Mouse (Mus musculus): ENCODE data around the gene Eva1b.

Gene Eva1b

GRCm38 (mm10) chr4:126119051-126119450, 28.5 kb upstream of the Eva1b start:
- in situ Hi-C loops (cut with MboI, MseI): loop anchor here (10.0 kb wide), 1 partner anchor 766 kb away; no protein-coding TSS in a partner anchor

GRCm38 (mm10) chr4:126120052-126120451, 27.5 kb upstream of the Eva1b start:
- in situ Hi-C loops (cut with MboI, MseI): loop anchor here (5.0 kb wide), 1 partner anchor 43 kb away; no protein-coding TSS in a partner anchor

GRCm38 (mm10) chr4:126120506-126120905, 27.0 kb upstream of the Eva1b start:
- in situ Hi-C loops (cut with MboI, MseI): loop anchor here (5.0 kb wide), 1 partner anchor 43 kb away; no protein-coding TSS in a partner anchor

- in situ Hi-C loops (cut with MboI, MseI): loop anchor here (5.0 kb wide), 1 partner anchor 46 kb away; no protein-coding TSS in a partner anchor
Observed at GRCm38 (mm10) chr4:126123309-126124040, 24.1 kb upstream of the Eva1b start.

- in situ Hi-C loops (cut with MboI, MseI): no loop called here
Observed at GRCm38 (mm10) chr4:126130502-126130901, 17.0 kb upstream of the Eva1b start.

- in situ Hi-C loops (cut with MboI, MseI): no loop called here
Observed at GRCm38 (mm10) chr4:126131290-126132121, 16.0 kb upstream of the Eva1b start.

- in situ Hi-C loops (cut with MboI, MseI): no loop called here
Observed at GRCm38 (mm10) chr4:126132636-126133264, 14.8 kb upstream of the Eva1b start.

- in situ Hi-C loops (cut with MboI, MseI): no loop called here
Observed at GRCm38 (mm10) chr4:126134236-126134635, 13.3 kb upstream of the Eva1b start.

- in situ Hi-C loops (cut with MboI, MseI): no loop called here
Observed at GRCm38 (mm10) chr4:126134639-126135038, 12.9 kb upstream of the Eva1b start.

- in situ Hi-C loops (cut with MboI, MseI): no loop called here
Observed at GRCm38 (mm10) chr4:126137773-126138172, 9.8 kb upstream of the Eva1b start.

- in situ Hi-C loops (cut with MboI, MseI): no loop called here
Observed at GRCm38 (mm10) chr4:126141021-126141420, 6.5 kb upstream of the Eva1b start.

- in situ Hi-C loops (cut with MboI, MseI): no loop called here
Observed at GRCm38 (mm10) chr4:126145396-126145795, 2.1 kb upstream of the Eva1b start.

GRCm38 (mm10) chr4:126146974-126147532, 491 bp upstream of the Eva1b start:
- in situ Hi-C loops (cut with MboI, MseI): no loop called here

GRCm38 (mm10) chr4:126148161-126148961, 817 bp downstream of the Eva1b start:
- in situ Hi-C loops (cut with MboI, MseI): no loop called here

- in situ Hi-C loops (cut with MboI, MseI): no loop called here
Observed at GRCm38 (mm10) chr4:126149041-126149676, 1.6 kb downstream of the Eva1b start.

GRCm38 (mm10) chr4:126149798-126150197, 2.3 kb downstream of the Eva1b start:
- in situ Hi-C loops (cut with MboI, MseI): loop anchor here (5.0 kb wide), 1 partner anchor 82 kb away; no protein-coding TSS in a partner anchor

GRCm38 (mm10) chr4:126150297-126150948, 2.9 kb downstream of the Eva1b start:
- in situ Hi-C loops (cut with MboI, MseI): loop anchor here (5.0 kb wide), 1 partner anchor 83 kb away; no protein-coding TSS in a partner anchor

GRCm38 (mm10) chr4:126150949-126151320, 3.4 kb downstream of the Eva1b start:
- in situ Hi-C loops (cut with MboI, MseI): loop anchor here (5.0 kb wide), 1 partner anchor 84 kb away; no protein-coding TSS in a partner anchor

GRCm38 (mm10) chr4:126151701-126152440, 4.3 kb downstream of the Eva1b start:
- in situ Hi-C loops (cut with MboI, MseI): loop anchor here (5.0 kb wide), 1 partner anchor 85 kb away; no protein-coding TSS in a partner anchor

All from regulatory T cell (primary cell).